Mouse (Mus musculus) kidney, postnatal 36 days (tissue): ENCODE measurements at regions not wholly inside any gene's neighbourhood (a gene's known extent, or its start where the extent isn't known, plus 50 kb on each side); places are given as distances from the start of the nearest gene placed in this dataset.
A peak's percentile ranks its signal among the peaks of the same experiment; 100 is the strongest.

Experiments
- DNase-seq, 2 experiments: peaks; one replicate each; pipeline ENCODE4 v3.0.0; 2021 to 2022; ENCODE audit warnings: mixed read lengths in 2 of 2

- DNase-seq: no peak
Observed at GRCm38 (mm10) chr1:105206216-105206615, 150.3 kb downstream of the Rnf152 start.

- DNase-seq: peak; percentile 16 to 33
Observed at GRCm38 (mm10) chr1:105199305-105199704, 157.2 kb downstream of the Rnf152 start.

- no peak for DNase-seq
Observed at GRCm38 (mm10) chr1:105191126-105191525, 165.4 kb downstream of the Rnf152 start.

- peak in 1 of 2 experiments; percentile 18 for DNase-seq
Observed at GRCm38 (mm10) chr1:105188920-105189266, 167.6 kb downstream of the Rnf152 start.

- DNase-seq: peak in 1 of 2 experiments; percentile 39
Observed at GRCm38 (mm10) chr1:105188210-105188919, 168.1 kb downstream of the Rnf152 start.

- DNase-seq: no peak
Observed at GRCm38 (mm10) chr1:105184470-105184869, 172.0 kb downstream of the Rnf152 start.

GRCm38 (mm10) chr1:105179371-105179823 lies 177.1 kb downstream of the Rnf152 start:
- peak; percentile 83 for DNase-seq

GRCm38 (mm10) chr1:105178773-105179172 lies 177.7 kb downstream of the Rnf152 start:
- DNase-seq: peak; percentile 45 to 56

GRCm38 (mm10) chr1:105177938-105178337 lies 178.6 kb downstream of the Rnf152 start:
- no peak for DNase-seq

GRCm38 (mm10) chr1:105177015-105177762 lies 179.3 kb downstream of the Rnf152 start:
- no peak for DNase-seq

- DNase-seq: no peak
Observed at GRCm38 (mm10) chr1:105170979-105171378, 185.5 kb downstream of the Rnf152 start.

GRCm38 (mm10) chr1:105170114-105170506 lies 186.4 kb downstream of the Rnf152 start:
- no peak for DNase-seq

GRCm38 (mm10) chr1:105169455-105170113 lies 186.9 kb downstream of the Rnf152 start:
- DNase-seq: no peak

GRCm38 (mm10) chr1:105168808-105169207 lies 187.7 kb downstream of the Rnf152 start:
- DNase-seq: no peak

GRCm38 (mm10) chr1:105157459-105158124 lies 198.9 kb downstream of the Rnf152 start:
- DNase-seq: no peak

- no peak for DNase-seq
Observed at GRCm38 (mm10) chr1:105152175-105152828, 204.2 kb downstream of the Rnf152 start.

- no peak for DNase-seq
Observed at GRCm38 (mm10) chr1:105151466-105151846, 205.1 kb downstream of the Rnf152 start.

- no peak for DNase-seq
Observed at GRCm38 (mm10) chr1:105150624-105151465, 205.7 kb downstream of the Rnf152 start.

- DNase-seq: no peak
Observed at GRCm38 (mm10) chr1:105148792-105149191, 207.7 kb downstream of the Rnf152 start.

GRCm38 (mm10) chr1:105148048-105148447 lies 208.5 kb downstream of the Rnf152 start:
- no peak for DNase-seq

GRCm38 (mm10) chr1:105123936-105124335 lies 232.6 kb downstream of the Rnf152 start:
- peak in 1 of 2 experiments; percentile 23 for DNase-seq
